Mouse (Mus musculus) midbrain, embryonic 12.5 days (tissue): ENCODE measurements around the gene Bnip2. TPM values are rescaled to one million over a fixed set of nuclear protein-coding genes. Genes with fewer than 3 reads are reported as not detected.

Source experiments
- ATAC-seq: fragments of 200-750 bp; cut with Nextera tagmentation; 2 replicates; pipeline ENCODE4 v1.8.0; 2017; ENCODE audit warnings: low read depth, moderate TSS enrichment, moderate library complexity; ENCODE audit not compliant: low FRiP score
- H3K27ac ChIP-seq: fragments of 300-500 bp; sonication (generic); replicated peaks from 2 replicates; pipeline ENCODE4 v1.5.1; 2016; ENCODE audit warnings: mild to moderate bottlenecking
- H3K27me3 ChIP-seq: fragments of 300-500 bp; sonication (generic); 2 replicates; pipeline ENCODE4 v1.6.1; 2016; ENCODE audit warnings: mild to moderate bottlenecking
- H3K36me3 ChIP-seq: fragments of 300-500 bp; sonication (generic); 2 replicates; pipeline ENCODE4 v1.6.1; 2016
- H3K4me1 ChIP-seq: fragments of 300-500 bp; sonication (generic); 2 replicates; pipeline ENCODE4 v1.6.1; 2016
- H3K4me2 ChIP-seq: fragments of 300-500 bp; sonication (generic); replicated peaks from 2 replicates; pipeline ENCODE4 v1.6.1; 2016; ENCODE audit warnings: mild to moderate bottlenecking, moderate library complexity
- H3K4me3 ChIP-seq: fragments of 300-500 bp; sonication (generic); 2 replicates; pipeline ENCODE4 v1.5.1; 2016; ENCODE audit warnings: mild to moderate bottlenecking
- H3K9ac ChIP-seq: fragments of 300-500 bp; sonication (generic); replicated peaks from 2 replicates; pipeline ENCODE4 v1.6.1; 2016; ENCODE audit warnings: mild to moderate bottlenecking, moderate library complexity
- H3K9me3 ChIP-seq: fragments of 300-500 bp; sonication (generic); 2 replicates; pipeline ENCODE4 v1.6.1; 2016; ENCODE audit warnings: mild to moderate bottlenecking
- WGBS: fragments of 180-500 bp; shearing (Covaris S2); methylation state at CpG from one replicate; pipeline ENCODE4 v1.1.7; 2016; 5-methylcytosine and 5-hydroxymethylcytosine counted together
- polyA plus RNA-seq: library from polyadenylated mRNA; unstranded; fragments of >200 nt; fragmentation: Nextera tagmentation; extraction: Ambion mirVana; gene quantifications from 2 replicates; pipeline ENCODE4 v1.2.1, GENCODE M21; 2016

The Bnip2 gene
- polyA plus RNA-seq, 1 experiment from 2014 or later = 114 TPM

GRCm38 (mm10) chr9:70039597-70040385 is 50.5 kb downstream of the Bnip2 start:
- Histone ChIP-seq H3K9ac (no peak overlapping the region), H3K27me3 (no peaks in the 10 kb centered on the region), H3K4me3 (no peak overlapping the region), H3K36me3 (no peaks in the 10 kb centered on the region), H3K4me2 (no peak overlapping the region), H3K27ac (no peak overlapping the region), H3K4me1 (no peaks in the 10 kb centered on the region), H3K9me3 (0 out of 2 replicates have a peak, but pooled peaks cover 2% of the 10 kb centered on the region)
- WGBS = 90% methylated on average over 6 of the region's 6 CpGs
- ATAC-seq = no peak

- no peaks in the 10 kb centered on the region for H3K4me1 ChIP-seq
- no peaks in the 10 kb centered on the region for H3K27me3 ChIP-seq
- H3K4me2 ChIP-seq = no peak overlapping the region
- no peak overlapping the region for H3K9ac ChIP-seq
- WGBS = 85% methylated on average over 11 of the region's 11 CpGs
- no peak overlapping the region for H3K4me3 ChIP-seq
- H3K36me3 ChIP-seq = no peaks in the 10 kb centered on the region
- no peak overlapping the region for H3K27ac ChIP-seq
- H3K9me3 ChIP-seq = 0 out of 2 replicates have a peak, but pooled peaks cover 2% of the 10 kb centered on the region
- no peak for ATAC-seq
These were observed 51.3 kb downstream of the Bnip2 start for GRCm38 (mm10) chr9:70040570-70040969.

- Histone ChIP-seq H3K9ac (no peak overlapping the region), H3K36me3 (no peaks in the 10 kb centered on the region), H3K27me3 (no peaks in the 10 kb centered on the region), H3K4me3 (no peak overlapping the region), H3K27ac (no peak overlapping the region), H3K4me1 (no peaks in the 10 kb centered on the region), H3K4me2 (no peak overlapping the region), H3K9me3 (0 out of 2 replicates have a peak, but pooled peaks cover 2% of the 10 kb centered on the region)
- WGBS = 95% methylated on average over 4 of the region's 4 CpGs
- no peak for ATAC-seq
These were observed 52.9 kb downstream of the Bnip2 start for GRCm38 (mm10) chr9:70042137-70042536.

GRCm38 (mm10) chr9:70042935-70043334 is 53.7 kb downstream of the Bnip2 start:
- Histone ChIP-seq H3K9ac (no peak overlapping the region), H3K9me3 (0 out of 2 replicates have a peak, but pooled peaks cover 2% of the 10 kb centered on the region), H3K27me3 (no peaks in the 10 kb centered on the region), H3K4me3 (no peak overlapping the region), H3K27ac (no peak overlapping the region), H3K36me3 (no peaks in the 10 kb centered on the region), H3K4me2 (no peak overlapping the region), H3K4me1 (no peaks in the 10 kb centered on the region)
- no peak for ATAC-seq
- WGBS = 58% methylated on average over 1 of the region's 1 CpGs

GRCm38 (mm10) chr9:70044865-70045264 is 55.6 kb downstream of the Bnip2 start:
- no peak overlapping the region for H3K9ac ChIP-seq
- H3K4me3 ChIP-seq = no peak overlapping the region
- H3K36me3 ChIP-seq = no peaks in the 10 kb centered on the region
- H3K4me2 ChIP-seq = no peak overlapping the region
- WGBS = 86% methylated on average over 2 of the region's 2 CpGs
- H3K27me3 ChIP-seq = no peaks in the 10 kb centered on the region
- H3K9me3 ChIP-seq = no peaks in the 10 kb centered on the region
- H3K4me1 ChIP-seq = peaks cover 10% of the 10 kb centered on the region
- H3K27ac ChIP-seq = no peak overlapping the region
- ATAC-seq = no peak

- Histone ChIP-seq H3K4me1 (peaks cover 10% of the 10 kb centered on the region), H3K9me3 (no peaks in the 10 kb centered on the region), H3K9ac (no peak overlapping the region), H3K27me3 (no peaks in the 10 kb centered on the region), H3K4me3 (no peak overlapping the region), H3K4me2 (no peak overlapping the region), H3K36me3 (no peaks in the 10 kb centered on the region), H3K27ac (no peak overlapping the region)
- no peak for ATAC-seq
- 93% methylated on average over 6 of the region's 6 CpGs for WGBS
These were observed 57.0 kb downstream of the Bnip2 start for GRCm38 (mm10) chr9:70046255-70046654.

GRCm38 (mm10) chr9:70047839-70048238 is 58.6 kb downstream of the Bnip2 start:
- 73% methylated on average over 3 of the region's 3 CpGs for WGBS
- Histone ChIP-seq H3K36me3 (no peaks in the 10 kb centered on the region), H3K4me2 (no peak overlapping the region), H3K9ac (no peak overlapping the region), H3K4me3 (no peak overlapping the region), H3K4me1 (peaks cover 10% of the 10 kb centered on the region), H3K9me3 (no peaks in the 10 kb centered on the region), H3K27ac (no peak overlapping the region), H3K27me3 (no peaks in the 10 kb centered on the region)
- ATAC-seq = no peak

GRCm38 (mm10) chr9:70048280-70048679 is 59.0 kb downstream of the Bnip2 start:
- ATAC-seq = no peak
- Histone ChIP-seq H3K9me3 (no peaks in the 10 kb centered on the region), H3K4me2 (no peak overlapping the region), H3K27ac (no peak overlapping the region), H3K36me3 (no peaks in the 10 kb centered on the region), H3K27me3 (no peaks in the 10 kb centered on the region), H3K4me1 (peaks cover 10% of the 10 kb centered on the region), H3K4me3 (no peak overlapping the region), H3K9ac (no peak overlapping the region)
- 52% methylated on average over 5 of the region's 5 CpGs for WGBS

GRCm38 (mm10) chr9:70048751-70049415 is 59.6 kb downstream of the Bnip2 start:
- no peak overlapping the region for H3K9ac ChIP-seq
- peaks cover 10% of the 10 kb centered on the region for H3K4me1 ChIP-seq
- no peaks in the 10 kb centered on the region for H3K36me3 ChIP-seq
- no peak overlapping the region for H3K4me2 ChIP-seq
- H3K4me3 ChIP-seq = no peak overlapping the region
- no peak for ATAC-seq
- no peaks in the 10 kb centered on the region for H3K9me3 ChIP-seq
- no peaks in the 10 kb centered on the region for H3K27me3 ChIP-seq
- H3K27ac ChIP-seq = 0 out of 2 replicates have a peak overlapping the region, but pooled peaks have one; percentile 35
- 57% methylated on average over 6 of the region's 6 CpGs for WGBS

GRCm38 (mm10) chr9:70049416-70049783 is 60.1 kb downstream of the Bnip2 start:
- H3K36me3 ChIP-seq = no peaks in the 10 kb centered on the region
- H3K4me3 ChIP-seq = no peak overlapping the region
- no peak overlapping the region for H3K4me2 ChIP-seq
- no peaks in the 10 kb centered on the region for H3K9me3 ChIP-seq
- ATAC-seq = 0 out of 2 replicates have a peak, but pooled peaks have one; percentile 60
- 0 out of 2 replicates have a peak overlapping the region, but pooled peaks have one; percentile 35 for H3K27ac ChIP-seq
- H3K9ac ChIP-seq = no peak overlapping the region
- no peaks in the 10 kb centered on the region for H3K27me3 ChIP-seq
- peaks cover 10% of the 10 kb centered on the region for H3K4me1 ChIP-seq
- WGBS = 23% methylated on average over 3 of the region's 3 CpGs

GRCm38 (mm10) chr9:70049839-70050238 is 60.6 kb downstream of the Bnip2 start:
- 43% methylated on average over 8 of the region's 8 CpGs for WGBS
- no peak for ATAC-seq
- H3K27ac ChIP-seq = no peak overlapping the region

GRCm38 (mm10) chr9:70052730-70053129 is 63.5 kb downstream of the Bnip2 start:
- no peak overlapping the region for H3K9ac ChIP-seq

More at GRCm38 (mm10) chr9:70049839-70050238, 60.6 kb downstream of the Bnip2 start:
- Histone ChIP-seq H3K9ac (no peak overlapping the region), H3K27me3 (no peaks in the 10 kb centered on the region), H3K36me3 (no peaks in the 10 kb centered on the region), H3K4me1 (peaks cover 10% of the 10 kb centered on the region), H3K9me3 (no peaks in the 10 kb centered on the region), H3K4me3 (no peak overlapping the region), H3K4me2 (no peak overlapping the region)

More at GRCm38 (mm10) chr9:70052730-70053129, 63.5 kb downstream of the Bnip2 start:
- H3K9me3 ChIP-seq = no peaks in the 10 kb centered on the region
- H3K36me3 ChIP-seq = no peaks in the 10 kb centered on the region
- peaks cover 10% of the 10 kb centered on the region for H3K4me1 ChIP-seq
- ATAC-seq = no peak
- no peak overlapping the region for H3K27ac ChIP-seq
- H3K4me3 ChIP-seq = no peak overlapping the region
- H3K4me2 ChIP-seq = no peak overlapping the region
- 77% methylated on average over 3 of the region's 3 CpGs for WGBS
- no peaks in the 10 kb centered on the region for H3K27me3 ChIP-seq
